Mouse (Mus musculus) thymus, adult 2 months (tissue): ENCODE data around the gene Izumo2. TPM values are rescaled to one million over a fixed set of nuclear protein-coding genes. Genes with fewer than 3 reads are reported as not detected.
"Not testable (repeated sequence)": the region's sequence is repeated elsewhere in the genome, so short reads cannot be mapped to it uniquely, and the experiment has no call there.

Experiments used
- DNase-seq: peaks from one replicate; pipeline ENCODE4 v3.0.0; 2021
- H3K27ac ChIP-seq: fragments of 200-500 bp; 2 replicates; pipeline ENCODE4 v1.5.1; 2012; ENCODE audit warnings: low read length, control low read depth; ENCODE audit not compliant: control insufficient read depth, insufficient read depth
- H3K27me3 ChIP-seq: fragments of 200-500 bp; 2 replicates; pipeline ENCODE4 v1.6.1; 2012; ENCODE audit warnings: mild to moderate bottlenecking, low read length, moderate library complexity, mixed read lengths; ENCODE audit not compliant: control insufficient read depth, insufficient read depth
- H3K36me3 ChIP-seq: fragments of 200-500 bp; 2 replicates; pipeline ENCODE4 v1.6.1; 2012; ENCODE audit warnings: mild to moderate bottlenecking, low read length, moderate library complexity; ENCODE audit not compliant: control insufficient read depth, insufficient read depth
- H3K4me1 ChIP-seq: fragments of 200-500 bp; replicated peaks from 2 replicates; pipeline ENCODE4 v1.6.1; 2012; ENCODE audit warnings: low read length; ENCODE audit not compliant: control insufficient read depth, insufficient read depth
- H3K4me3 ChIP-seq: fragments of 200-500 bp; 2 replicates; pipeline ENCODE4 v1.5.1; 2012; ENCODE audit warnings: mild to moderate bottlenecking, low read length, control low read depth, moderate library complexity; ENCODE audit not compliant: control insufficient read depth, insufficient read depth
- CTCF ChIP-seq: fragments of 200-500 bp; IDR thresholded peaks from 2 replicates; pipeline ENCODE4 v1.5.1; 2012; ENCODE audit warnings: mild to moderate bottlenecking, control low read depth, low read length, moderate library complexity, borderline replicate concordance; ENCODE audit not compliant: control insufficient read depth, poor library complexity, insufficient read depth; ENCODE audit errors: extremely low read depth
- POLR2A ChIP-seq: fragments of 200-500 bp; IDR thresholded peaks from 2 replicates; pipeline ENCODE4 v1.6.1; 2012; ENCODE audit warnings: mild to moderate bottlenecking, low read length, control low read depth, moderate library complexity; ENCODE audit not compliant: control insufficient read depth, poor library complexity, insufficient read depth; ENCODE audit errors: extremely low read depth
- WGBS: fragments of 180-500 bp; shearing (Covaris S2); methylation state at CpG from one replicate; pipeline ENCODE4 v1.1.7; 2018; 5-methylcytosine and 5-hydroxymethylcytosine counted together
- polyA plus RNA-seq: library from polyadenylated mRNA; depleted of rRNA; stranded (reverse); fragments of >200 nt; gene quantifications from 2 replicates; pipeline ENCODE4 v1.2.3, GENCODE M21; 2012; rRNA removed

Izumo2 gene
- polyA plus RNA-seq, 1 experiment: not detected

DNA sequence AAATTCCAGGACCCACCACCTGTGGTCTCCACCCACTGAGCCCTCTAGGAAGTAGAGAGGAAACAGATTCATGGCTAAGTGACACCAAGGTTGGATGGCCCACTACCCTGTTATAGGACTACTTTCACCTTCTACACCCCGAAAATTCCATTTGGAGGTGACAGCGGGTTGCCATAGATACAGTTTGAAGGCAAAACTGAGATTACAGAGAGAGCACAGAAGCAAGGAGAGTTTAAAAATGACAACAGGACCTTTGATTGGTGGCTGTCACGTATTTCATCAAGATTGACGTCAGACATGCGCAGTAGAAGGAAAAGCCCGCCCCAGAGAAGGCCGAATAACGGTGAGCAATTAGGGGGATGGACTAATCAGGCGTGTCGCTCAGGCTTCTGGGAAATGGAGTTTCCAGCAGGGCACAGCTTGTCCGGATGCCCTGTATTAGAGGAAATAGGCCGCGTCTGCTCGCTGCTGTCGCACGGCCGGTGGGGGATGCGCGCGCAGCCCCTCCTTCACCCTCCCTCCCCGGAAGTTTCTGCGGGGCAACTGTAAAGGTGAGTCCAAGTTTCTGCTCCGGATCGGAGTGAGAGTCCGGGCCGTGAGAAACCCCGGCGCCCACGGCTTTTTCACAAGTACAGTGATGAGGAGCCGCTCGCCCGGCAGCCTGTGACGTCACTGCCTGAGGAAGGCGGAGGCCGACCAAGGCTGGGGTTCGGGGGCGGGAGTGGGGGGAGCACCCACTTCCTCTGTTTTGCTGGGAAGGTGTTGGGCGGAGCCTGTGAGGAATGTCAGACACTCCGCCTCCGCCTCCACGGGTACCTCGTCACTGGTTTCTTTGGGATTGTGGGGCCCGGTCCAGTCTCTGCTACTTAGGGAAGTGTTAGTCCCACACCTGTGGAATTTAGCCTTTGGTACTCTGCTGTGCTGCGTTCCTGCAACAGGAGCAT is 39.8 kb downstream of the Izumo2 start, which contains the start of gene Vrk3:
Gene Vrk3 (plus strand): TSS at position 313 of the 944 bp plus-strand sequence.
- peak within 1 kb of the TSS; percentile 81 for H3K27ac ChIP-seq
- H3K4me3 ChIP-seq: peak within 1 kb of the TSS; percentile 74
- DNase-seq: peak; percentile 88
- 1% methylated on average over 44 of the region's 44 CpGs for WGBS
- no peaks in the 10 kb centered on the region for H3K27me3 ChIP-seq
- H3K4me1 ChIP-seq: peaks cover 9% of the 10 kb centered on the region
- peaks cover 9% of the 10 kb centered on the region; the same call in 1 of the 2 replicates for H3K36me3 ChIP-seq
- TF ChIP-seq CTCF: peak; percentile 60; the same call in 1 of the 2 replicates
- TF ChIP-seq POLR2A: peak; percentile 61

DNA sequence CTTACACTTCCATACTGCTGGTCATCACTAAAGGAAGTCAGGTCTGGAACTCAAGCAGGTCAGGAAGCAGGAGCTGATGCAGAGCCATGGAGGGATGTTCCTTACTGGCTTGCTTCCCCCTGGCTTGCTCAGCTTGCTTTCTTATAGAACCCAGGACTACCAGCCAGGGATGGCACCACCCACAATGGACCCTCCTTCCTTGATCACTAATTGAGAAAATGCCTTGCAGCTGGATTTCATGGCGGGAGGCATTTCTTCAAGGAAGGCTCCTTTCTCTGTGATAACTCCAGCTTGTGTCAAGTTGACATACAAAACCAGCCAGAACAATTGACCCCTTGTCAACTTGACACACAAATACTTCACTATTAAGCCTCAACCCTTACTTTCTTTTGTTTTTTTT is 42.4 kb downstream of the Izumo2 start, which contains the start of gene Zfp473:
Gene Zfp473 (minus strand): TSS at position 101 of the 400 bp plus-strand sequence.
- not testable (repeated sequence) for H3K4me1 ChIP-seq, H3K4me3 ChIP-seq, H3K27ac ChIP-seq, DNase-seq, H3K27me3 ChIP-seq
- H3K36me3 ChIP-seq: peaks cover 34% of the 10 kb centered on the region
- 100% methylated on average over 1 of the region's 1 CpGs for WGBS

- TF ChIP-seq CTCF: no peak
- no peak for TF ChIP-seq POLR2A
- H3K4me1 ChIP-seq: no peaks in the 10 kb centered on the region
- no peak overlapping the region for H3K27ac ChIP-seq
- H3K4me3 ChIP-seq: no peak overlapping the region
- 98% methylated on average over 2 of the region's 2 CpGs for WGBS
- H3K36me3 ChIP-seq: peaks cover 84% of the 10 kb centered on the region
- H3K27me3 ChIP-seq: no peaks in the 10 kb centered on the region
- no peak for DNase-seq
These were observed 48.6 kb downstream of the Izumo2 start for GRCm38 (mm10) chr7:44757164-44757563.

DNA sequence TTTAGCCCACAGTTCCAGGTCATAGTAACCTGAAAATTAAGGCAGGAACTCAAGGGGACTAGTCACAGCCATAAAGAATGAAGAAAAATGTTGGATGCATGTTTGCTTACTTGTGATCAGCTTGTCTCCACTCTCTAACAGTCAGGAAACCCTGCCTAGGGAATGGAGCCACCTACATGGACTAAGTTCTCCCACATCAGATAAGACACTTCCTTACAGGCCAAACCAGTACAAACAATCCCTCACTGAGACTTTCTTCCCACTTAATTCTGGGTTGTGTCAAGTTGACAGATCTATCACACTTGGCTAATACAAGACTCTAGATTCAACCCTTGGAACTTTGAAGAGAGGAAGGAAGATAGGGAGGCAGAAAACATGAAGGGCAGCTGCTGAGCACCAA is 51.8 kb downstream of the Izumo2 start:
- no peaks in the 10 kb centered on the region for H3K27me3 ChIP-seq

GRCm38 (mm10) chr7:44768129-44768528 is 59.6 kb downstream of the Izumo2 start:
- no peak overlapping the region for H3K27ac ChIP-seq
- 98% methylated on average over 5 of the region's 5 CpGs for WGBS
- TF ChIP-seq CTCF (no peak), POLR2A (no peak)
- DNase-seq: no peak
- H3K27me3 ChIP-seq: no peaks in the 10 kb centered on the region
- peaks cover 11% of the 10 kb centered on the region for H3K4me1 ChIP-seq
- H3K4me3 ChIP-seq: no peak overlapping the region
- peaks cover 56% of the 10 kb centered on the region for H3K36me3 ChIP-seq

More for the DNA sequence above, 51.8 kb downstream of the Izumo2 start:
- Histone ChIP-seq H3K36me3 (peaks cover 79% of the 10 kb centered on the region), H3K4me3 (no peak overlapping the region), H3K27ac (no peak overlapping the region), H3K4me1 (no peaks in the 10 kb centered on the region)
- no peak for TF ChIP-seq POLR2A
- no peak for TF ChIP-seq CTCF
- DNase-seq: no peak

Other genes with a start within 250 kb of the Izumo2 start
- 0.32 and 1.6 TPM in 2 replicates for gene Aspdh, start 243.4 kb upstream of the Izumo2 start, polyA plus RNA-seq
- 107 and 142 TPM in 2 replicates for gene Josd2, start 240.8 kb upstream of the Izumo2 start, polyA plus RNA-seq
- 378 and 406 TPM in 2 replicates for gene Emc10, start 212.2 kb upstream of the Izumo2 start, polyA plus RNA-seq
- gene Fam71e1, start 212.2 kb upstream of the Izumo2 start, polyA plus RNA-seq: 7.8 and 9.4 TPM in 2 replicates
- gene Mybpc2, start 184.1 kb upstream of the Izumo2 start, polyA plus RNA-seq: 0.53 and 0.55 TPM in 2 replicates
- gene Spib, start 176.7 kb upstream of the Izumo2 start, polyA plus RNA-seq: 40.3 and 43.3 TPM in 2 replicates
- gene Pold1, start 159.9 kb upstream of the Izumo2 start, polyA plus RNA-seq: 208 and 235 TPM in 2 replicates
- 302 and 308 TPM in 2 replicates for gene Nr1h2, start 154.8 kb upstream of the Izumo2 start, polyA plus RNA-seq
- gene Napsa, start 136.4 kb upstream of the Izumo2 start, polyA plus RNA-seq: 28.0 and 32.0 TPM in 2 replicates
- 0.82 and 1.0 TPM in 2 replicates for gene Kcnc3, start 118.1 kb upstream of the Izumo2 start, polyA plus RNA-seq
- gene Myh14, start 37.9 kb upstream of the Izumo2 start, polyA plus RNA-seq: 1.9 and 3.7 TPM in 2 replicates
- 105 and 111 TPM in 2 replicates for gene Vrk3, start 39.7 kb downstream of the Izumo2 start, polyA plus RNA-seq
- 1.1 TPM in 2 replicates for gene Zfp473, start 42.3 kb downstream of the Izumo2 start, polyA plus RNA-seq
- gene Nup62, start 107.3 kb downstream of the Izumo2 start, polyA plus RNA-seq: 189 and 223 TPM in 2 replicates
- 71.7 and 74.4 TPM in 2 replicates for gene Il4i1, start 107.6 kb downstream of the Izumo2 start, polyA plus RNA-seq
- gene Atf5, start 107.9 kb downstream of the Izumo2 start, polyA plus RNA-seq: 76.5 and 102 TPM in 2 replicates
- 91.4 and 120 TPM in 2 replicates for gene Akt1s1, start 140.2 kb downstream of the Izumo2 start, polyA plus RNA-seq
- 138 and 151 TPM in 2 replicates for gene Tbc1d17, start 140.3 kb downstream of the Izumo2 start, polyA plus RNA-seq
- gene Pnkp, start 148.4 kb downstream of the Izumo2 start, polyA plus RNA-seq: 110 and 135 TPM in 2 replicates
- gene Ptov1, start 161.0 kb downstream of the Izumo2 start, polyA plus RNA-seq: 316 and 338 TPM in 2 replicates
- 220 and 266 TPM in 2 replicates for gene Med25, start 184.0 kb downstream of the Izumo2 start, polyA plus RNA-seq
- gene Fuz, start 187.3 kb downstream of the Izumo2 start, polyA plus RNA-seq: 60.9 and 73.3 TPM in 2 replicates
- gene Ap2a1, start 220.8 kb downstream of the Izumo2 start, polyA plus RNA-seq: 133 and 147 TPM in 2 replicates
- 0.29 and 1.0 TPM in 2 replicates for gene Tsks, start 234.5 kb downstream of the Izumo2 start, polyA plus RNA-seq